Mouse (Mus musculus) left cerebral cortex, postnatal 14 days (tissue): Measurements from ENCODE around the gene Elp1. TPM values are rescaled to one million over a fixed set of nuclear protein-coding genes. Genes with fewer than 3 reads are reported as not detected.
A peak's percentile ranks its signal among the peaks of the same experiment; 100 is the strongest.

Experiments used
- DNase-seq, 2 experiments: peaks; one replicate each; pipeline ENCODE4 v3.0.0; 2021 to 2022; ENCODE audit warnings: low spot score in 2 of 2, mixed read lengths in 1 of 2
- intact Hi-C: fragments of 180-260 bp; cut with DNase I; formaldehyde crosslinking; loops from one replicate; pipeline ENCODE4 v1.15.1; 2025
- total RNA-seq, 2 experiments: library from RNA; stranded (reverse); gene quantifications; 2 replicates each; pipeline ENCODE4 v1.2.3; 2021

Elp1 gene
- total RNA-seq, 2 experiments from 2014 or later: 70.2 to 74.4 TPM

DNA sequence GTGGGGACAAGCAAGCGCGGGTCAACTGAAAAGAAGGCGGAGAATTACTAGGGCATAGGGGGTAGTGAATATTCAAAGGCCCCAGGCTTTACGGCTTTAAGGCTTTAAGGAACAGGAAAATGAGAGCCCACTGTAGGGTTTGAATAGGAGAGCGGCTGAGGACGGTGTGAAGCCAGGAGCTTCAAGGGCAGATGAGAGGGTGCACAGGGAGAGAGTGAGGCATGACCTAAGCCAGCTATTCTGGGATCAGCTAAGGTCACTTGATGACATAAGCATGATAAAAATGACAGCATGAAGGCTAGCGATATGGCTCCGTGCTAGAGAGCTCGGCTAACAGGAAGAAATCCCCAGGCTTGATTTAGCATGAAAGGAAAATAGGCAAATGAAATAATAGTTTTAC, 82.7 kb downstream of the Elp1 start:
- DNase-seq: no peak
- intact Hi-C loops: no loop called here

DNA sequence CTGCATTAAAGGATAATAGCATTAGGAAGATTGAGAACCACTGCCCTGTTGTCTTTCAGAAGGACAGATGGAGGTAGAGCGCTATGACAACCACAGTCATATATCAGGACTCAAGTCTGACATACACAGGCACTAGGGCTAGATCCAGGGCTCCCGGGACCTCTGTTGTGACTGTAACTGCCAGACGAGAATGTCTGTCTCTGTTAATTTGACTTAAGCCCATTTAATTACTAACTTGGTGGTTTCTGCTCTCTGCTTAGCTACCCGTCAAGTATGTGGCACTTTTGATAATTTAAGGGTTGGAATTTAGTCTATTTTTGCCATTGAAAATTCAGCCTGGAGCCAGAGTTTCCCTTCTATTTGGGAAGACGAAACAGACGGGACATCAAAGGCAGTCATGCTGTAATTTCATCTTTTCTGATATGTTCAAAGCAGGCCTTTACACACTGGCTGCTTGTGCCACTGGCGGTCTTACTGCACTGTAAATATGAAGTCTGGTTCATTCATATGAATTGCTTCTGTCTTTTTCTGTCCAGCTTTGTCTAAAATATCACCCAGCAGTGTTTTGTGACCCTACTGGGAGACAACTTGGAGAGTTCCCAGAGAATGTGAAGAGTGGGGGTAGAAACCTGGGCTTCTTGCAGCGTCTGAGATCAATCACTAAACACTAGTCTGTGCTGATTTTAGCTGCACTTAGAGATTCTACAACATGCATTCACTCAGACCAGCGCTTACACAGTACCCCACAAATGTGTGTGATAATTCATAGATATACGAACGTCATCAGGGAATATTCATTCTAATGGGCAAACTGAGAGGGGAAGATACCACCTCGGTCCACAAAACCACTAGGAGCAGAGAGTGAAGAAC, 83.3 kb downstream of the Elp1 start:
- intact Hi-C loops: no loop called here
- DNase-seq: no peak

DNA sequence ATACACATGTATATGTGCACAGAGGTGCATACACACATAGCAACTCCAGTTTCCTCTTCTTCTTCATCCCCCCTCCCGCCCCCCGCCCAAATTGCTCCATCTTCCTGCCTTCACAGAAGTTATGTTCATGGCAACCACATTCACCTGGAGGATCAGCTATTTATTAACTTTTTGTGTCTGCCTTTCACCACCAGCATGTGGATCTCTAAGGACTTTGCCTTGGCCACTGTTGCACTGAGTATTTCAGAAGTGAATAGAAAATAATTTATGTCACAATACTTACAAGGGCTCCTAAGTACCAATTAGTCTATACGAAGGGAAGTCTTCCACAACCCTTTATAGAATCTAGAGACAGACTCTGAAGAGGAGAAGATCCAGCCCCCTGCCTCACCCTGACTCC, 84.2 kb downstream of the Elp1 start:
- intact Hi-C loops: no loop called here
- DNase-seq: no peak

DNA sequence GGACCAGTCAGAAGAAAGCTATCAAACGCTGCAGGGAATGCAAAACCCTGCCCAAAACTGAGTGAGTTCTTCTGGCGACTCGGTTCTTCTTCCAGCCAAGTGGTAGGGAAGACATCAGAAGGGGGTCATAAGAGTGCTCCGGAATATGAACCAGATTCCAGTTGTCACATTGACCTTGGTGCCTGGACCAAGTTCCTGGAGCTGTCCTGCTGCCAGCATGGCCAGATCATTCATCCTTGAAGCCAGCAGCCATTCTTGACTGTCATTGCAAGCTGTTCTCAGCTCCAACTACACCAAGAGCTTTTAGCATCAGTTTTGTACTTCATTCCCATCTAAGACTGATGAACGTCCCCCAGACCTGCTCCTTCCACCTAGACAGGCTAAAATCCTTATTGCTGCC, 85.3 kb downstream of the Elp1 start:
- no peak for DNase-seq
- intact Hi-C loops: no loop called here

DNA sequence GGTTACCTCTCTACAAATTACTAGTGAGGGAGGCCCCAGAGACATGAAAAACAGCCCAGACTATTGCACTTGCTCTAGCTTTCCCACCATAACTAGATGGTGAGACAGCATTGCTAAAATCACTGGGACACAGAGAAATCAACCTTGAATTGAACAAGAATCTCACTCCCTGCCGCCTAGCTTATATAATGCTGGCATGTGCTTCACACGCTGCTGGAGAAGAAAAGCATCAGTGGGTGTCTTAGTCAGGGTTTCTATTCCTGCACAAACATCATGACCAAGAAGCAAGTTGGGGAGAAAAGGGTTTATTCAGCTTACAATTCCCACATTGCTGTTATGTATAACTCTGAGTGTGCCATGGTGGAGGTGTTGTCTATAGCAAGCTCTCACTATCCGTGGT, 89.0 kb downstream of the Elp1 start:
- intact Hi-C loops: no loop called here
- DNase-seq: peak; percentile 50 to 76

DNA sequence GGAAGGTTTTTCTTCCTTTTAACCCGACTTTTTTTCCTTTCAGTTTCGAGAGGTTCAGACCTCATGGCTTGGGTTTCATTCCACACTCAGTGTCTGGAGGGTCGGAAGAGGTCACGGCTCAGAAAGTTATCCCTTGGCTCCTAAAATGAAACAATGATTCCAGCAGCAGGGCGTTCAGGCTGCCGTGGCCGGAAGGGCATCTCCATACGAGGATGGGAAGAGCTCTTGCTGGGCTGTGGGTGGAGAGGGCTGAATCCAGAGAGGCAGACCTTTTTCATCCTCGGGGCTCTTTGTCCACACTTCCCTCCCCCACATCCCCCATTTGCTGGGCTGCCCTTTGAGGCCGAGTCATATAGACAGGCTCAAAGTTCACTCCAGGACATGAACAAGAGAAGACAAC, 99.9 kb downstream of the Elp1 start:
- no peak for DNase-seq
- intact Hi-C loops: no loop called here

Other genes starting within 250 kb of the Elp1 start
- not detected for gene Gm26657, start 62.3 kb downstream of the Elp1 start, total RNA-seq
- under 1 TPM in 1 of 2 experiments, not detected in 1; 0.24 TPM for gene Actl7b, start 60.9 kb downstream of the Elp1 start, total RNA-seq
- not detected for gene Actl7a, start 58.9 kb downstream of the Elp1 start, total RNA-seq
- 10 to 100 TPM; 21.4 to 22.7 TPM for gene Fam206a, start within 50 bp of the Elp1 start, total RNA-seq
- 10 to 100 TPM; 15.0 to 16.0 TPM for gene Ctnnal1, start 62.9 kb upstream of the Elp1 start, total RNA-seq
- gene Tmem245, start 145.1 kb upstream of the Elp1 start, total RNA-seq: 10 to 100 TPM; 35.3 to 39.3 TPM
- 100 to 1,000 TPM; 153 to 170 TPM for gene Frrs1l, start 188.1 kb upstream of the Elp1 start, total RNA-seq